Mouse (Mus musculus) myocyte (in vitro differentiated cells): ENCODE results near the gene Prkcg.

Source experiments
- CEBPB ChIP-seq: IDR thresholded peaks from 2 replicates; pipeline ENCODE4 v1.6.1; 2011; ENCODE audit warnings: mild to moderate bottlenecking, moderate library complexity; ENCODE audit not compliant: poor library complexity, insufficient read depth, severe bottlenecking
- MYOD1 ChIP-seq, 3 experiments: IDR thresholded peaks; one replicate each; pipeline ENCODE4 v1.6.1; 2011; ENCODE audit warnings: control low read depth in 2 of 3, low read depth in 2 of 3, mild to moderate bottlenecking in 2 of 3, moderate library complexity in 1 of 3; ENCODE audit not compliant: insufficient read length in 2 of 3, control insufficient read depth in 1 of 3
- MYOG ChIP-seq, 3 experiments: IDR thresholded peaks; one replicate each; pipeline ENCODE4 v1.6.1; 2011; ENCODE audit warnings: control low read depth in 2 of 3, low read depth in 2 of 3, mild to moderate bottlenecking in 2 of 3; ENCODE audit not compliant: insufficient read length in 2 of 3, control insufficient read depth in 1 of 3, insufficient read depth in 1 of 3
- POLR2A ChIP-seq: IDR thresholded peaks from one replicate; pipeline ENCODE4 v1.6.1; 2011; ENCODE audit warnings: low read depth, mild to moderate bottlenecking, control low read depth, moderate library complexity; ENCODE audit not compliant: insufficient read length
- POLR2AphosphoS2 ChIP-seq: IDR thresholded peaks from one replicate; pipeline ENCODE4 v1.6.1; 2011; ENCODE audit warnings: low read depth, control low read depth; ENCODE audit not compliant: insufficient read length
- TCF12 ChIP-seq: IDR thresholded peaks from one replicate; pipeline ENCODE4 v1.6.1; 2011; ENCODE audit warnings: mild to moderate bottlenecking, control low read depth; ENCODE audit not compliant: poor library complexity, insufficient read depth, severe bottlenecking
- TCF3 ChIP-seq: IDR thresholded peaks from one replicate; pipeline ENCODE4 v1.6.1; 2011; ENCODE audit warnings: low read depth, control low read depth; ENCODE audit not compliant: insufficient read length
- USF1 ChIP-seq: IDR thresholded peaks from one replicate; pipeline ENCODE4 v1.6.1; 2011; ENCODE audit warnings: low read depth, mild to moderate bottlenecking, control low read depth, moderate library complexity

- no peak for TF ChIP-seq USF1
- no peak for TF ChIP-seq POLR2A
- no peak for TF ChIP-seq MYOD1 (IDR thresholded peaks at IDR 0.05; ENCODE audit: control insufficient read depth in 1 of 3, insufficient read length in 2 of 3, low read depth in 2 of 3)
- no peak for TF ChIP-seq MYOG (IDR thresholded peaks at IDR 0.05; ENCODE audit: control insufficient read depth in 1 of 3, insufficient read depth in 1 of 3, insufficient read length in 2 of 3, low read depth in 2 of 3)
- TF ChIP-seq TCF12 = no peak
- TF ChIP-seq CEBPB = no peak
- TF ChIP-seq TCF3 = no peak
- no peak for TF ChIP-seq POLR2AphosphoS2
Observed at GRCm38 (mm10) chr7:3284604-3285003, 4.4 kb upstream of the Prkcg start.
